Mouse (Mus musculus) Muller cell, postnatal 12 days (primary cell): ENCODE measurements around the gene Psme1.
A peak's percentile ranks its signal among the peaks of the same experiment; 100 is the strongest.

Experiments
- DNase-seq: peaks from one replicate; pipeline ENCODE4 v3.0.0-alpha.2; 2015; ENCODE audit errors: inconsistent ontology term

Psme1 gene

DNA sequence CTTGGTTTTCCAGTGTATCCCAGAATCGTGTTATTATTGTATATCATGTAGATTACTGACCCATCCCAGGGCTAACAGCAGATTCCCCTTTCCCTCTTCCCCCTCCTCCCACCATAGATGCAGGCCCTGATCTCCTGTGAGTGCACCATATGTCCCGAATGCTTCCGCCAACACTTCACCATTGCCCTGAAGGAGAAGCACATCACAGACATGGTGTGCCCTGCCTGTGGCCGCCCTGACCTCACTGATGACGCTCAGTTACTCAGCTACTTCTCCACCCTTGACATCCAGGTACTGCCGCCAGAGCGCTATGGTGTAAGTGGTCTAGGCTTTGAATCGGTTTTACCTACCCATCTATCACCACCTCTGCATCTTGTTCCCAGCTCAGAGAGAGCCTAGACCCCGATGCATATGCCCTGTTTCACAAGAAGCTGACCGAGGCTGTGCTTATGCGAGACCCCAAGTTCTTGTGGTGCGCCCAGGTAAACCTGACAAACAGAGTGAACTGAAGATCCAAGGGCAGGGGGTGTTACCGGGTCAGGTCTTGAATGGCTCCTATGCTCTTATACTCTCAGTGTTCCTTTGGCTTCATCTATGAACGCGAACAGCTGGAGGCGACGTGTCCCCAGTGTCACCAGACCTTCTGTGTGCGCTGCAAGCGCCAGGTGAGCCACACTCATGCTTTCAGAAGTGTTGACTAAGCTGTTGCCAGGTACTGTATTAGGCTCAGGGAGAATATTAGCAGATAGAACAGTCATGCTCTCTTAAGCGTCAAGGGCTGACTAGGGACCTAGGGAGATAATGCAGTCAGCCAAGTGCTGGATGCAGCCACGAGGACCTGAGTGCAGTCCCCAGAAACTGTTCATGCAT lies 20.8 kb downstream of the Psme1 start:
- DNase-seq, result no peak

GRCm38 (mm10) chr14:55603271-55603632 lies 25.3 kb downstream of the Psme1 start, which contains the start of gene Irf9:
TSS of gene Irf9 (plus strand) at chr14:55603571.
- DNase-seq, result no peak

- peak; percentile 86 for DNase-seq
These were observed 26.0 kb downstream of the Psme1 start for GRCm38 (mm10) chr14:55603633-55604576.

- DNase-seq, result no peak
These were observed 26.9 kb downstream of the Psme1 start for GRCm38 (mm10) chr14:55604823-55605222.

DNA sequence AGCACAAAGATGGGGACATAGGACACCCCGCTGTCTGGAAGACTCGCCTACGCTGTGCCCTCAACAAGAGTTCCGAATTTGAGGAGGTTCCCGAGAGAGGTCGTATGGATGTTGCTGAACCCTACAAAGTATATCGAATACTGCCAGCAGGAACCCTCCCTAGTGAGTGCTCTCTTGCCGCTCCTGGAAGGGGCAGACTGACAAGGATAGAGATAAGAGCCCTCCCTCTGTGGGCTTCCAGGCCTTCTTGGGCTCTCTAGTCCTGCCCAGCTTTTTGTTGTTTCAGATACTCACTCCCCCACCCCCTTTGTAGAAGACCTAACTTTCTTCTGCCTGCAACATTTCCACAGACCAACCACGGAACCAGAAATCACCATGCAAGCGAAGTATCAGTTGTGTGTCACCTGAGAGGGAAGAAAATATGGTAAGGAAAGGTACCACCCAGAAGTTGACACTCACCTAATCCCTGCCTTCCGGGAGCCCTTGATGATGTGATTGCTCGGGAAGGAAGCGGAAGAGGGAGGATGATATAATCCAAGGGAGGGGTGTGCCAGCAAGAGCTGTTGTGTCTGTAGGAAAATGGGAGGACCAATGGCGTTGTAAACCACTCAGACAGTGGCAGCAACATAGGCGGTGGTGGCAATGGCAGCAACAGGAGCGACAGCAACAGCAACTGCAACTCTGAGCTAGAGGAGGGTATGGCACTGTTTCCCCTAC lies 28.0 kb downstream of the Psme1 start:
- no peak for DNase-seq

DNA sequence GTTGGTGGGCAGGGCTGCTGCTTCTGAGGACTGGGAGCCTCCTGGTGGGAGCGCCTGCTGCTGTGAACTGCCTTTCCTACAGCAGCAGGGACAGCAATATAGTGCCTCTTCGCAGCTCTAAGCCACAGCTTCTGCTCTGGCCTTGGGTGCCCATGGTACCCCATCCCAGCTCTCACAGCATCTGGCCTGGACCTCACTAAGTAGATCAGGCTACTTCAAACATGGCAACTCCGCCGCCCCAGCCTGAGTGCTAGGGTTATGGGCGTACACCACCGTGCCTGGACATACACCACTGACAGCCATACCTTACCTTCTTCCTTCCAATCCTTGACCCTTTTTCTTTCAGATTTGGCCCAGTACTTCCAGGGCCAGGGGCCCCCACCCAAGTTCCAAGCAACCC lies 30.4 kb downstream of the Psme1 start:
- no peak for DNase-seq

DNA sequence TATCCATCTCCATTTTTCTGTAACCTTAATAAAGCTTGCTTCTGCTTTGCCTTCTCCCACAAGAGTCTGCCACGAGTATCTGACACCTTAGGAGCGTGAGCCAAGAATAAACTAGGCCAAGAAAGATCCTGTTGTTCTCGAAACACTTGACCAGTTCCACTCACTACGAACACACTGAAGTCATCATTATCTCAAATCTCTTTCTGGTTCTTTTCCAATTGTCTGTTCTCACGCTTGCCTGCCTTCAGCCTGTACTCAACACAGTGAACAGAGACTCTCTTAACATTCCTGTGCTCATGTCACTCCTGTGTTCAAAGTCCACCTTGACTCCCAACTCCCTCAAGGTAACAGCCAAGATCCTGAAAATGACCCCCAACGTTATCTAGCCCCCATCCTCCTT lies 35.4 kb downstream of the Psme1 start:
- no peak for DNase-seq

GRCm38 (mm10) chr14:55614565-55615178 lies 36.7 kb downstream of the Psme1 start:
- no peak for DNase-seq

DNA sequence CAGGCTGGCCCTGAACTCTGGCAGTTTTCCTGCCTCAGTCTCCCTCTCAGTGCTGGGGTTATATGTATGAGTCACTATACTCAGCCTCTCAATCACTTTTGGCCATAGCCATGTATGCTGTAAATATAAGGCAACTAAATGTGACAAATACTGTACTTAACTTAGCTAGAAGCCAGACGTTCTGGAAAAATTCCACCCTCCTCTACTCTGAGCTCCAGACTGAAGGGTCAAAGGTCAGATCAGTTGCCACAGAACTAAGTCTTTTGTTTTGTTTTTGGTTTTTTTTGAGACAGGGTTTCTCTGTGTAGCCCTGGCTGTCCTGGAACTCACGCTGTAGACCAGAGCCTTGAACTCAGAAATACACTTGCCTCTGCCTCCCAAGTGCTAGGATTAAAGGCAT lies 38.0 kb downstream of the Psme1 start:
- DNase-seq, result no peak

- DNase-seq, result no peak
These were observed 38.9 kb downstream of the Psme1 start for GRCm38 (mm10) chr14:55616844-55617243.

- peak; percentile 60 for DNase-seq
These were observed 39.9 kb downstream of the Psme1 start, which contains the start of gene Rec8 for GRCm38 (mm10) chr14:55617822-55618221. TSS of gene Rec8 (plus strand) at chr14:55618037.

DNA sequence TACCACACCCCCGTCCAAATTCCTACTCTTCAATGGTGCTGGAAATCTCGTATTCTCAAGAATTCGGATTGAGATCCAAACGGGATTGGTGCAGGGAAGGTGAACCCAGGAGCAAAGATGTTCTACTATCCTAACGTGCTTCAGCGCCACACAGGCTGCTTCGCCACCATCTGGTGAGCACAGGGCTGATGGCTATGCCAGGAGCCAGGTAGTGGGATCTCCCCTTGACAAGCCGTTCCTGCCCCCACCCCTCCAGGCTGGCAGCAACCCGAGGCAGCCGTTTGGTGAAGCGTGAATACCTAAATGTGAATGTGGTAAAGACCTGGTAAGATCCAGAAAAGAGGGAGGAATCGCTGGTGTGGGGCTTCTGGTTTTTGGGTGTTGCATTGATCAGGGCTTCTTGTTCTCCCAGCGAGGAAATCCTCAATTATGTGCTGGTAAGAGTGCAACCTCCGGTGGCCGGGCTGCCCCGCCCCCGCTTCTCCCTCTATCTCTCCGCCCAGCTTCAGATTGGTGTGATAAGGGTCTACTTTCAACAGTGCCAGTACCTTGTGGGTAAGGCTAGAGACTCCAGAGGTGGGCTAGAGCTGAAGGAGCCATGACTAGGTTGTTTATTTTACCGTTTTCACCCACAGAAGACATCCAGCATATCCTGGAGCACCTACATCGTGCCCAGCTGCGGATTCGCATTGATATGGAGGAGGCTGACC lies 40.7 kb downstream of the Psme1 start:
- no peak for DNase-seq

- no peak for DNase-seq
These were observed 50.3 kb downstream of the Psme1 start for GRCm38 (mm10) chr14:55628077-55628827.

GRCm38 (mm10) chr14:55629312-55629711 lies 51.4 kb downstream of the Psme1 start:
- DNase-seq, result peak; percentile 25
